Mouse (Mus musculus) cortical plate, adult 2 months (tissue): Measurements from ENCODE around the gene Atp6v0b.

ENCODE experiments used
- CTCF ChIP-seq: fragments of 200-500 bp; IDR thresholded peaks from 2 replicates; pipeline ENCODE4 v1.5.1; 2011; ENCODE audit warnings: mild to moderate bottlenecking, control low read depth, low read length; ENCODE audit not compliant: insufficient read depth; ENCODE audit errors: extremely low read depth
- POLR2A ChIP-seq: fragments of 200-500 bp; IDR thresholded peaks from 2 replicates; pipeline ENCODE4 v1.6.1; 2011; ENCODE audit warnings: mild to moderate bottlenecking, low read length, control low read depth; ENCODE audit not compliant: insufficient read depth; ENCODE audit errors: extremely low read depth

DNA sequence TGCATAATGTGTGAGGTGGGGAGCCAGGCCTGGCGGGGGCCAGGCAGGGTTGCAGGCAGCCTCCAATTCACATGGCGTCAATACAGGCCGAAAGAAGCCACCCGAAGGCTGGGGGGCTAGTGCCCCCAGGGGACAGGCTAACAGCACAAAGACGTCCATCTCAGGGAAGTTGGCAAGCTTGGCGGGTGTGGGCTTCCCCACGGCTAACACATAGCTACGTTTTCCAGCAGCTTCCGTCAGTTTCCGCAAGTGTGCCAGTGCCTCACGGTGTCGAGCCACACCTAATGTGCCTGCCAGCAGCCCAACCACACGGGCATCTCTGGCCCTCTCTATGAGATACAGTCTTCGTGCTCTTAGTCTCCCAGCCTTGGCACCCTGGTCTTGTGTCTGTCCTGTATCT lies 2.9 kb upstream of the Atp6v0b start:
- no peak for TF ChIP-seq CTCF
- no peak for TF ChIP-seq POLR2A
